Mouse (Mus musculus) cerebellum, postnatal 25 days (tissue): ENCODE data around the gene Il12b.
A peak's percentile ranks its signal among the peaks of the same experiment; 100 is the strongest.
"Not testable (repeated sequence)": the region's sequence is repeated elsewhere in the genome, so short reads cannot be mapped to it uniquely, and the experiment has no call there.

ENCODE experiments used
- DNase-seq, 2 experiments: peaks; one replicate each; pipeline ENCODE4 v3.0.0; 2021; ENCODE audit warnings: mixed read lengths in 2 of 2

The Il12b gene

GRCm38 (mm10) chr11:44413371-44413770 is 13.5 kb downstream of the Il12b start:
- no peak for DNase-seq

- DNase-seq = no peak
These were observed 14.7 kb downstream of the Il12b start for GRCm38 (mm10) chr11:44414605-44415004.

DNA sequence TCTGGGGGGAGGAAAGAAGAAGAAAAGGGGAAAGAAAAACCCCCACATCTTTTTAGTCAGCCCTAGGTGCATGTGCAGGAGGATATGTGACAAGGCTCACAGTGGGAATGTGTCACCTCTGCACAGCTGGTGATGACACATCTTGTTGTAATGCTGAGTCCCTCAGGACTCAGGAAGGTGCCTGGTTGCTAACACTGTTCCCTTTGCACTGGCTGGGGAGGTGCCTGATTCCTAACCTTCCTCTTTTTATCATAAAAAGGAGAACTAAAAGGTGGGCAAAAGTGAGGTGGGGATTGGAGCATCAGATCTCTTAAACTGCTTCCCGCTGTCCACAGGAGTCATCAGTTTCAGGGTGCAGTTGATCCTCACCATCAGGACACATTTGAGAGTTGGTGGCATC is 17.5 kb downstream of the Il12b start:
- no peak for DNase-seq

DNA sequence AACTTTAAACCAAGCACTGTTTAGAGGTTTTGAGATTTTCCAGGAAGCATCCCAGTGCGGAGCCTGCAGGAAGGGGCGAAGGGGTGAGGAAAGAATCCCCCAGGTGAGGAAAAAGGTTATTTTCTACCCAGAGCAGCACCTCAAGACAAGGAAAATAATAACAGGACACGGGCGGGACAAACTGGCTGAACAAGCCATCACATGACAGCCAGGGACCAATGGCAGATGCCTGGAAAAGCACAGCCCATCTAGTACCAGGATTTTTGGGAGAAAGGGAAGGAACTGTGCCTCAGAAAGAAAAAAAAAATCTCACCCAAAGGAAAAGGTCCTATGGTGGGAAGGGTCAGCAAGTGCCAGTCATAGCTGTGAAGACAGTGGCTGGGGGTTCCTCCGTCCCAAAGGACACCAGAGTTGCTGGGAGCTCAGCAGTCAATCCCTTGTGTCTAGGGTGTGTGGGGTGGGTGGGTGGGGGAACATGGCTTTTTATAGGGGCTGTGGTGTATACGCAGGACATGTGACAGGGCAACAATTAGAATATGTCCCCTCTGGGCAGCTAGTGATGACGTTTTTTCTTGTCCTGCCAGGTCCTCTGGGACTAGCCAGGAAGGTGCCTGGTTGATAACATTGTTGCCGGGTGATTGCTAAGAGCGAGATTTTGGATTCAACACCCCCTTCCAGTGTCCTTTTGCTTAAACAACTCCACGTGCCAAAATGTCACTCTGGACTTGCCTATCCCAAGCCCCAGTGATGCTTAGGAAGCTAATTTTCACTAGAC is 22.7 kb downstream of the Il12b start:
- DNase-seq = no peak

DNA sequence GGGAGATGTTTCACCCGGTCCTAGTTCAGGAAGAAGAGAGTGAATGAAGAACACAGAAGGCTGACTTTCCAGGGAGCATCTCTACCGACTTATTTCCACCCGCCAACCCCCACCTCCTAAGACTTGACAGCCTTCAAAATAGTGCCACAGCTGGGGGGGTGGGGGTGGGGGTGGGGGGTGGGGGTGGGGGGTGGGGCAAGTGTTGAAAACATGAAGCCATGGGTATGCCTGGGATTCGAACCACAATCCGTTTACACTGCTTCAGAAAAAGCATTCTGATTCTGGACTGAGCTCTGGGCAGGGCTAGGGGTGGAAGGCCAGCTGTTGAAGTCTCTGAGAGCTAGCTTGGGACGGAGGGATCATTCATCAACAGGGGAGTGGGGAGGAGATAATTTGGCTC is 23.4 kb downstream of the Il12b start:
- DNase-seq = no peak

DNA sequence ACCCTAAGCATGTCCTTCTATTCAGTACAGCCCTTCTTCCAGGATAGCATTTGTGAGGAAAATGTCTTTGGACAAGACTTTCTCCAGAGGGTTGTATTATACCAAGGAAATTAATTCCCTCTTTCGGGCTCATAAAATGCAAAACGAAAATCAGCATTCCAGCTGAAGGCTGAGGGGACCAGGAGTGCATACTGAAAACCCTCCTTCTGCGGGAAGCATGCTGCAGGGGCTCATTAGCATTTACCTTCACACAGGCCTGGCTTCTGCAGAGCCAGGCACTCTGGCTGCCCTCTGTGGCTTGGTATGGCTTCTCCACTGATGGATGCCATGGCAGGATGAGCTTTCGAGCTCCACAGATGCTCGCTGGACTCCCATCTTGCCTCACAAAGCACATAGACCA is 24.1 kb downstream of the Il12b start:
- no peak for DNase-seq

DNA sequence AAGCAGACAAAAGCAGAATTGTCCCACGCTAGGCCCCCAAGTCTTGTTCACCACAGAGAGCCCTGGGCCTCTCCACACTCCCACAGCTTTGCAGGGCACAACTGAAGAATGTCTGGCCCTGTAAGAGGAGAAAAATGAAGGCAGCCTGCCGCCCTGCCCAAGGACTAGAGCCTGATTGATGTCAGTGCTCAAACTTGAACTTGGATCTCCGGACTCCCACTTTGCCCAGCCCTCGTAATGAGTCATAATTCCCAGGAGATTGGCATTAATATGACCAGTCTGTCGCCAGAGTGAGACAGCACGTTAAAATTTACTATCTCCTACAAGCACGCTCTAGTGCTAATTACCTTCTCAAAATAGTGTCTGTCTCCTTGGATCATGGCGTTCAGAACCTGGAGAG is 25.1 kb downstream of the Il12b start:
- DNase-seq = no peak

GRCm38 (mm10) chr11:44425626-44426025 is 25.8 kb downstream of the Il12b start:
- no peak for DNase-seq

DNA sequence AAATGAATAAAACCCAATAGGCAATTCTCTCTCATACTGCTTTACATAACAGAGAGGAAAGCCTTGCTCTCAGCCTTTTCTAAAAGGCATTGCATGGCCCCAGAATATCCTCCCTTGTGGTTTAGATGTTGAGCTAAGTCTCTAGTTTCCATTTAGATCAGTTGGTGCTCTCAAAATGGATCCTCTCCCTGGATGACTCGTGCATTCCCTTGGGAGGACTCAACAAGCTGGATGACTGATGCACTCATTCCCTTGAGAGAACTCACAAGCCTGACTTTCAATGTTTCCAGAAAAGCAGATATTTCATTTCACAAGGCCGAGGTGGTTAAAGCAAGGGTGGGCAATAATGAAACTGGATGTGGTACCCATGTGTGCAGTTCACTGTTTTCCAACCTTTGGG is 28.1 kb downstream of the Il12b start:
- no peak for DNase-seq

- DNase-seq = no peak
These were observed 30.2 kb downstream of the Il12b start for GRCm38 (mm10) chr11:44430036-44430435.

- DNase-seq = no peak
These were observed 37.9 kb downstream of the Il12b start for GRCm38 (mm10) chr11:44437786-44438185.

- no peak for DNase-seq
These were observed 51.2 kb downstream of the Il12b start for GRCm38 (mm10) chr11:44451046-44451445.

DNA sequence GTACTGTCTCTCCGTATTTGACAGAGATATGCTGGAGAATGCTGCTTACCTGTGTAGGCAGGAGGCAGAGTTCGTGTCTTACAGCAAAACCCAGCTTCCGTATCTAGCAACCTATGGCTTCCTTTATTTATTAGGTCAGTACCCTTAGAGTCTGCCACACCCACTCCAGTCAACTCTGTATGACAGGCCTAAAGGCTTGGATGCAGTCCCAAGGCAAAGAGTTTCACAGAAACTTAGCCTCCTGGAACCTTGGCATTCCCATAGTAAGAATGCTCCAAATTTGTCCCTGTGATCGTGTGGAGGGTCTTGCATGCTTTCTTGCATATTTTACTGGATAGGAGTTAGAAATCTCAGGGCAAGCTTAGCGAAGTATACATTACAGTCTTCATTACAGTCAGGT is 52.2 kb downstream of the Il12b start:
- not testable (repeated sequence) for DNase-seq

DNA sequence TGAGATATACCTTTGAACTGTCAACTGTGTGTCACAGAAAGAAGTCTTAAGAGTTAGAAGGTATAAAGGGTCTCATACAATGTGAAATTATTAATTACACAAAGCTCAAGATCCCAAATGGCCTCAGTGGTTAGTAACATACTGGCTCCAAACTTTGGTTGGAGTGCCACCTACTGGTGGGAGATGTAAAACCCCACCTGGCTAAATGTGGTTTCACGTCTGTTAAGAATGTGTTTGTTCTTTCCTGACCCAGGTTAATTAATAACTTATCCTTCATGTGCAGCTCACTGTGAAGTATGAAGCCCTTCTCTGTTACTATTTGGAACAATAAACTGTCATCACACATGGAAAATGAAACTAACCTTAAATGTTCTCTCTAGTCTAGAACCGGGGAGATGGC is 53.6 kb downstream of the Il12b start:
- DNase-seq = peak; percentile 39 to 71

- DNase-seq = no peak
These were observed 61.6 kb downstream of the Il12b start for GRCm38 (mm10) chr11:44461493-44461892.
